8 mouse cellular contexts compared by ENCODE assay signal in the genomic region with DNA sequence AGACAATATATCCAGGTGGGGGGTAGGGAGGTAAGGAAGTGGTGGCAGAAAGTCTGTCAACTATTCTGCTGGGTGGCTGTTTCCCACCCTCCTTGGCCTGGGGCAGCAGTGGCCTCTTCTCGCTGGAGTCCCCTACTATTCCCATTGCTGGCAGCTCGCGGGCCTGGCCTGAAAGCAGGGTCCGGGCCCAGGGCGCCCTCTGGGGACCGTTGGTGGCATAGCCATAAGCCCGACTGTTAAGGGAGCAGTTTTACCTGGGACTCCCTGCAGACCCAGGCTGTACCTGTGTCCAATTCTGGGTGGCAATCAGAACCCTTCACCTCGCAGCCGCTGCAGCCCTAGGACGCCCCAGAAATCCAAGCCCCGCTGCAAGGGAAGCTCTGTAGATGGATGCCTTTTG. TPM values are rescaled to one million over a fixed set of nuclear protein-coding genes. Genes with fewer than 3 reads are reported as not detected.
DNase-seq lines count a peak whose midpoint lies in the region; ATAC-seq lines count a peak whose summit lies in the region.

No protein-coding gene starts in this region.

- no peaks in the 10 kb centered on the region for H3K9me3 ChIP-seq in forebrain, embryonic 10.5 days
- H3K9me3 ChIP-seq in limb, embryonic 10.5 days (replicated peaks), result no peaks in the 10 kb centered on the region
- H3K9me3 ChIP-seq in midbrain, embryonic 13.5 days, result no peaks in the 10 kb centered on the region

- H3K4me2 ChIP-seq in midbrain, embryonic 13.5 days (replicated peaks), result peak overlapping the region; percentile 41

- H3K4me1 ChIP-seq in forebrain, embryonic 10.5 days, result peaks cover 21% of the 10 kb centered on the region
- H3K4me1 ChIP-seq in limb, embryonic 10.5 days, result peaks cover 56% of the 10 kb centered on the region
- H3K4me1 ChIP-seq in midbrain, embryonic 13.5 days (replicated peaks), result peaks cover 18% of the 10 kb centered on the region

- peak overlapping the region; percentile 46 for H3K4me3 ChIP-seq in forebrain, embryonic 10.5 days
- peak overlapping the region; percentile 53 for H3K4me3 ChIP-seq in limb, embryonic 10.5 days
- peak overlapping the region; percentile 18; the same call in 1 of the 2 replicates for H3K4me3 ChIP-seq in midbrain, embryonic 13.5 days (replicated peaks)

- no peak overlapping the region for H3K27ac ChIP-seq in forebrain, embryonic 10.5 days
- peak overlapping the region; percentile 81 for H3K27ac ChIP-seq in limb, embryonic 10.5 days
- H3K27ac ChIP-seq in midbrain, embryonic 13.5 days, result no peak overlapping the region

- 2% methylated on average over 11 of the region's 11 CpGs for WGBS in forebrain, embryonic 10.5 days
- 2% methylated on average over 11 of the region's 11 CpGs for WGBS in limb, embryonic 10.5 days
- under 1% methylated on average over 11 of the region's 11 CpGs for WGBS in midbrain, embryonic 13.5 days

- peaks cover 80% of the 10 kb centered on the region for H3K27me3 ChIP-seq in forebrain, embryonic 10.5 days (ENCODE audit: poor library complexity, severe bottlenecking)
- peaks cover 91% of the 10 kb centered on the region for H3K27me3 ChIP-seq in limb, embryonic 10.5 days (ENCODE audit: low read depth, poor library complexity, severe bottlenecking)
- peaks cover 78% of the 10 kb centered on the region for H3K27me3 ChIP-seq in midbrain, embryonic 13.5 days

- H3K36me3 ChIP-seq in forebrain, embryonic 10.5 days (replicated peaks), result no peaks in the 10 kb centered on the region
- H3K36me3 ChIP-seq in limb, embryonic 10.5 days, result no peaks in the 10 kb centered on the region
- no peaks in the 10 kb centered on the region for H3K36me3 ChIP-seq in midbrain, embryonic 13.5 days

- peak; percentile 83 for ATAC-seq in midbrain, embryonic 13.5 days

- DNase-seq in gastrocnemius, postnatal 10 days, result peak; percentile 57
- no peak for DNase-seq in gastrocnemius, postnatal 25 days
- DNase-seq in adrenal gland, adult 2 months, result peak; percentile 64
- peak; percentile 75 for DNase-seq in forebrain, embryonic 10.5 days (ENCODE audit: extremely low spot score, low spot score)
- peak; percentile 85 for DNase-seq in heart, postnatal 4 days
- peak; percentile 88 for DNase-seq in limb, embryonic 10.5 days (ENCODE audit: low spot score)
- no peak for DNase-seq in spleen, adult 18-20 months

- no peak overlapping the region for H3K9ac ChIP-seq in midbrain, embryonic 13.5 days (replicated peaks)

RNA-seq across cellular contexts. Expression of gene Tbx18, which starts 9.6 kb away (rescaled TPM):
- total RNA-seq in gastrocnemius, postnatal 10 days (2021), result 1 to 10 TPM; 2.7 to 3.7 TPM
- total RNA-seq in gastrocnemius, postnatal 25 days (2021), result 1 to 10 TPM in 1 of 2 experiments, under 1 TPM in 1; 0.64 to 1.6 TPM
- 1 to 10 TPM in 1 of 2 experiments, under 1 TPM in 1; 0.89 to 2.2 TPM for total RNA-seq in adrenal gland, adult 2 months (2021)
- 0.72 and 0.85 TPM in 2 replicates for polyA plus RNA-seq in adrenal gland, adult 2 months (2012; rRNA removed)
- 3.0 and 3.1 TPM in 2 replicates for polyA plus RNA-seq in forebrain, embryonic 10.5 days (2016; fragmentation: Nextera tagmentation; extraction: Ambion mirVana)
- 10 to 100 TPM; 13.9 to 15.2 TPM for total RNA-seq in heart, postnatal 4 days (2021)
- polyA plus RNA-seq in limb, embryonic 10.5 days (2016; fragmentation: Nextera tagmentation; extraction: Ambion mirVana), result 12.6 and 28.3 TPM in 2 replicates
- polyA plus RNA-seq in midbrain, embryonic 13.5 days (2015; fragmentation: Nextera tagmentation; extraction: Ambion mirVana), result 1.9 and 2.9 TPM in 2 replicates

Comparison
In these comparisons a context has a peak if more than half of its experiments do, and no peak if none do; other contexts are left out.
1. DNase-seq: peak in gastrocnemius, postnatal 10 days (single experiment), adrenal gland, adult 2 months (single experiment), forebrain, embryonic 10.5 days (single experiment), heart, postnatal 4 days (single experiment) and limb, embryonic 10.5 days (single experiment); none in gastrocnemius, postnatal 25 days (single experiment) and spleen, adult 18-20 months (0 of 2).
2. Peak in every context shown above with its lines, with median percentiles within 50 percentile points of each other: H3K4me3 ChIP-seq.